Mouse (Mus musculus) myocyte (in vitro differentiated cells): ENCODE measurements at regions not wholly inside any gene's neighbourhood (a gene's known extent, or its start where the extent isn't known, plus 50 kb on each side); places are given as distances from the start of the nearest gene placed in this dataset.

Source experiments
- TCF12 ChIP-seq: IDR thresholded peaks from one replicate; pipeline ENCODE4 v1.6.1; 2011; ENCODE audit warnings: mild to moderate bottlenecking, control low read depth; ENCODE audit not compliant: poor library complexity, insufficient read depth, severe bottlenecking
- USF1 ChIP-seq: IDR thresholded peaks from one replicate; pipeline ENCODE4 v1.6.1; 2011; ENCODE audit warnings: low read depth, mild to moderate bottlenecking, control low read depth, moderate library complexity

DNA sequence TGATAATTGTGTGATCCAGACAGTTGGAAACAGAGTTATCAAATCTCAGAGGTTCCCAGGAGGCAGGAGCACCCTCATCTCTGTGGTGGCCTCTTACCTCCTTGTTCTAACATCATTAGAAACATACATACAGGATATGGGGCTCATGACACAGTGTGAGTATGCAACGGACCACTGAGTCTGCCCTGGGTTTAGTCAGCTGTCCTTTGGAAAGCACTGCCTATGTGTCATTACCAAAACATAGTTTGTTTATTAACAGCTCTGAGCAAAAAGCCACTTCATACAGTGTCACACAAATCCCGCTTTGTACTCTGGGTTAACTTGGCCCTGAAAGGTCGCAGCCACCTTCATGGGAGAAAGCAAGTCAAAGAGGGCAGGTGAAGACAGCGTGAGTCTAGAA, 139.5 kb upstream of the Sox2 start:
- TF ChIP-seq TCF12 (no peak), USF1 (no peak)
